ENCODE assay signal across 29 mouse cellular contexts in the genomic region with DNA sequence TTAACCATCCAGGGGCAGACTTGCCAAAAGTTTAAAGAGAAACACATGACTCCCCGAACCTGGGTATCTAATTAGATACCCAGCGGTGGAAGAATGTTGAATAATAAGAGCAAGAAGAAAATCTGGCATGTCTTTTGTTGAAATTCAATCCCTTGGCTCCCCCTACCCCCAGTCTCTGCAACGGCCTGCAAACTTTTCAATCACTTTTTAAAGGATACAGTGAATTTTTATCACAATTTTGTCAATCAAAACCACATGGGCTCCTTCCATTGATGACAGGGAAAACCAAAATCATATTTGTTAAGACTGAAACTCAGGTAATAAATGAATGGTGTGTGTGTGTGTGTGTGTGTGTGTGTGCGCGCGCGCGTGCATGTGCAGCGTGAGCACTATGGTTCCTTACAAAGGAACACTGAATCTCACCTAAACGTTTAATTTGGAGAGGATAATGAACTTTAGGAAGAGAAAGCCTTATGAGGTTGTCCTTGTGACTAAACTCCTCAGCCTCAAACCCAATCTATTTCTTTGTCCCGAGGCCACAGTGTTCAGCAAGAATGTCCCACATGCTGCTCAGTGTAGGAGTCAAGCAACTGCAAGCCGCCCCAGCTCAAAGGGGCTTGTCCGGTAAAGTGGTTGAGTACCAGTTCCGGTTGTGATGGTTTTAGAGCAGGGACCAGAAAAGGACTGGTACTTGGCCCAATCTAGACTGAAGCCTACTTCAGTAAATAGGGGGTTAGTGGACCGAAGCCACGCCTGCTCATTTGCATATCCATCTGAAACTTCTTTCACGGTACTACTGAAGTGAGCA.
A peak's percentile ranks its signal among the peaks of the same experiment; 100 is the strongest.
DNase-seq lines count a peak whose midpoint lies in the region; ATAC-seq and TF ChIP-seq lines count a peak whose summit lies in the region.
"Had no signal": no experiment of that assay in that cellular context is flagged by ENCODE, and none has a peak within 500 bp of the region (broad histone marks: within the 10 kb centered on the region; RNA-seq: fewer than 3 reads in every experiment).

No protein-coding gene starts in this region.

- ATAC-seq in limb, embryonic 14.5 days (ENCODE audit: low FRiP score, low read depth): peak; percentile 34; the same call in 1 of the 2 replicates
- ATAC-seq: activated CD4-positive, CD25-positive, alpha-beta regulatory T cell, adult 4 months; CD4-positive, CD25-positive, alpha-beta regulatory T cell, adult 4 months; forebrain, embryonic 14.5 days; intestine, embryonic 15.5 days; midbrain, embryonic 16.5 days had no signal

- TF ChIP-seq CTCF in CH12.LX (conservative IDR thresholded peaks at IDR 0.05 in 1 of 2, IDR thresholded peaks at IDR 0.05 in 1 of 2; ENCODE audit: low read depth in 2 of 2, low read length in 2 of 2): no peak

- in situ Hi-C loops in CH12.LX (cut with MboI; ENCODE audit: low pct_ligation_motif_present, low pct_unique_long_range_greater_than_20kb, low sequenced_read_pairs): no loop called here

- peaks cover 0 to 12% of the 10 kb centered on the region in 2 experiments; a peak in 2 of 4 replicates for H3K4me1 ChIP-seq in CH12.LX (ENCODE audit: control insufficient read depth in 1 of 2, insufficient read depth in 2 of 2)
- H3K4me1 ChIP-seq in embryonic facial prominence, embryonic 10.5 days: peaks cover 23% of the 10 kb centered on the region
- peaks cover 20% of the 10 kb centered on the region for H3K4me1 ChIP-seq in limb, embryonic 14.5 days (ENCODE audit: control insufficient read depth, insufficient read depth, low read length)
- H3K4me1 ChIP-seq: heart, embryonic 13.5 days; hindbrain, embryonic 15.5 days; intestine, embryonic 15.5 days; liver, embryonic 13.5 days had no signal

- no peak for TF ChIP-seq POLR2A in CH12.LX (IDR thresholded peaks at IDR 0.05; ENCODE audit: low read depth, low read length)
- no peak for TF ChIP-seq POLR2A in limb, embryonic 14.5 days (IDR thresholded peaks at IDR 0.05; ENCODE audit: borderline replicate concordance, extremely low read depth, insufficient read depth, insufficient read length)

- no peaks in the 10 kb centered on the region for H3K9me3 ChIP-seq in CH12.LX (replicated peaks; ENCODE audit: low read length)
- no peaks in the 10 kb centered on the region for H3K9me3 ChIP-seq in embryonic facial prominence, embryonic 10.5 days
- H3K9me3 ChIP-seq in limb, embryonic 14.5 days (ENCODE audit: control insufficient read depth, low read length): no peaks in the 10 kb centered on the region
- H3K9me3 ChIP-seq: heart, embryonic 13.5 days; hindbrain, embryonic 15.5 days; intestine, embryonic 15.5 days; liver, embryonic 13.5 days; midbrain, embryonic 10.5 days had no signal

- H3K36me3 ChIP-seq in CH12.LX (replicated peaks in 1 of 2; ENCODE audit: control insufficient read depth in 1 of 2, insufficient read depth in 1 of 2, low read length in 1 of 2): no peaks in the 10 kb centered on the region
- H3K36me3 ChIP-seq in embryonic facial prominence, embryonic 10.5 days (replicated peaks): no peaks in the 10 kb centered on the region
- H3K36me3 ChIP-seq in limb, embryonic 14.5 days (ENCODE audit: control insufficient read depth, insufficient read depth, low read length): no peaks in the 10 kb centered on the region
- H3K36me3 ChIP-seq: heart, embryonic 13.5 days; hindbrain, embryonic 15.5 days; intestine, embryonic 15.5 days; liver, embryonic 13.5 days; midbrain, embryonic 10.5 days had no signal

- no peaks in the 10 kb centered on the region for H3K79me2 ChIP-seq in CH12.LX (replicated peaks; ENCODE audit: control insufficient read depth, extremely low read depth, insufficient read depth, poor library complexity, severe bottlenecking)

- WGBS in embryonic facial prominence, embryonic 10.5 days: 70% methylated on average over 17 of the region's 17 CpGs
- WGBS in limb, embryonic 14.5 days: 26% methylated on average over 17 of the region's 17 CpGs

- no peak for TF ChIP-seq EP300 in CH12.LX (IDR thresholded peaks at IDR 0.05; ENCODE audit: low read length)

- no peak overlapping the region for H3K27ac ChIP-seq in CH12.LX (ENCODE audit: insufficient read depth, low read depth)
- H3K27ac ChIP-seq in embryonic facial prominence, embryonic 10.5 days (replicated peaks): peak overlapping the region; percentile 79
- peak overlapping the region; percentile 77 for H3K27ac ChIP-seq in limb, embryonic 14.5 days (replicated peaks; ENCODE audit: low read depth, low read length)
- H3K27ac ChIP-seq: heart, embryonic 13.5 days; hindbrain, embryonic 15.5 days; intestine, embryonic 15.5 days; liver, embryonic 13.5 days; midbrain, embryonic 10.5 days; stomach, postnatal 0 days had no signal

- dilution Hi-C loops in CH12.LX (cut with MboI; ENCODE audit: extremely low pct_ligation_motif_present, extremely low pct_unique_long_range_greater_than_20kb, low sequenced_read_pairs): no loop called here

- peak; percentile 39 for DNase-seq in CH12.LX (ENCODE audit: extremely low read depth)
- DNase-seq in embryonic facial prominence, embryonic 10.5 days (ENCODE audit: low spot score): peak; percentile 15
- DNase-seq in forelimb bud, embryonic 11.5 days (ENCODE audit: low read depth, low spot score): peak; percentile 50
- peak; percentile 63 for DNase-seq in limb, embryonic 14.5 days (ENCODE audit: low spot score)
- no peak for DNase-seq in cerebellum, postnatal 25 days
- DNase-seq in kidney, postnatal 4 days: no peak
- DNase-seq in cerebellum, adult 18-20 months: no peak
- DNase-seq: adrenal gland, adult 8-10 months; cerebellum, adult 8-10 months; cerebellum, postnatal 36 days; gastrocnemius, postnatal 10 days; heart, postnatal 10 days; kidney, adult 2 months; kidney, postnatal 36 days; left cerebral cortex, postnatal 4 days; liver, embryonic 13.5 days; lung, postnatal 10 days; right cerebral cortex, postnatal 4 days; thymus, adult 18-20 months; thymus, postnatal 36 days had no signal

- H3K4me3 ChIP-seq in CH12.LX (replicated peaks in 1 of 3; ENCODE audit: low read depth in 2 of 3, low read length in 2 of 3, poor library complexity in 1 of 3): no peak overlapping the region
- no peak overlapping the region for H3K4me3 ChIP-seq in embryonic facial prominence, embryonic 10.5 days
- no peak overlapping the region for H3K4me3 ChIP-seq in limb, embryonic 14.5 days (replicated peaks; ENCODE audit: low read length)
- H3K4me3 ChIP-seq: heart, embryonic 13.5 days; hindbrain, embryonic 15.5 days; intestine, embryonic 15.5 days; liver, embryonic 13.5 days; midbrain, embryonic 10.5 days had no signal

- H3K27me3 ChIP-seq in CH12.LX (replicated peaks): no peaks in the 10 kb centered on the region
- no peaks in the 10 kb centered on the region for H3K27me3 ChIP-seq in embryonic facial prominence, embryonic 10.5 days (replicated peaks; ENCODE audit: low read depth, poor library complexity, severe bottlenecking)
- H3K27me3 ChIP-seq in limb, embryonic 14.5 days (ENCODE audit: control insufficient read depth, insufficient read depth, low read length): no peaks in the 10 kb centered on the region
- H3K27me3 ChIP-seq: heart, embryonic 13.5 days; intestine, embryonic 15.5 days; liver, embryonic 13.5 days had no signal

- no peak for TF ChIP-seq RAD21 in CH12.LX (IDR thresholded peaks at IDR 0.05; ENCODE audit: low read depth, low read length)

- H3K9ac ChIP-seq in CH12.LX (ENCODE audit: insufficient read depth, low read depth): no peak overlapping the region
- no peak overlapping the region for H3K9ac ChIP-seq in limb, embryonic 14.5 days (ENCODE audit: low read depth, low read length, severe bottlenecking)
- H3K9ac ChIP-seq: heart, embryonic 13.5 days; hindbrain, embryonic 15.5 days; intestine, embryonic 15.5 days; liver, embryonic 13.5 days had no signal

- no peak overlapping the region for H3K4me2 ChIP-seq in CH12.LX (ENCODE audit: insufficient read depth, low read depth, poor library complexity, severe bottlenecking)
- H3K4me2 ChIP-seq in limb, embryonic 14.5 days (replicated peaks; ENCODE audit: low read depth, low read length, severe bottlenecking): peak overlapping the region; percentile 32
- H3K4me2 ChIP-seq: heart, embryonic 13.5 days; hindbrain, embryonic 15.5 days; intestine, embryonic 15.5 days; liver, embryonic 13.5 days had no signal

TF ChIP-seq in CH12.LX, 34 proteins besides CTCF, POLR2A, EP300 and RAD21:
- no peak for TF ChIP-seq SIN3A (IDR thresholded peaks at IDR 0.05; ENCODE audit: low read length)
- TF ChIP-seq USF2 (conservative IDR thresholded peaks at IDR 0.05; ENCODE audit: low read depth, low read length): no peak
- TF ChIP-seq ETS1 (conservative IDR thresholded peaks at IDR 0.05; ENCODE audit: low read depth, low read length): no peak
- no peak for TF ChIP-seq MXI1 (IDR thresholded peaks at IDR 0.05; ENCODE audit: low read depth, low read length)
- no peak for TF ChIP-seq NELFE (IDR thresholded peaks at IDR 0.05; ENCODE audit: low read depth, low read length)
- no peak for TF ChIP-seq POLR2AphosphoS2 (IDR thresholded peaks at IDR 0.05; ENCODE audit: low read depth, low read length)
- no peak for TF ChIP-seq HCFC1 (IDR thresholded peaks at IDR 0.05; ENCODE audit: low read depth, low read length)
- TF ChIP-seq BHLHE40 (IDR thresholded peaks at IDR 0.05; ENCODE audit: low read depth, low read length): no peak

Comparison
In these comparisons a context has a peak if more than half of its experiments do, and no peak if none do; other contexts are left out.
1. DNase-seq: peak in CH12.LX (single experiment), embryonic facial prominence, embryonic 10.5 days (single experiment), forelimb bud, embryonic 11.5 days (single experiment) and limb, embryonic 14.5 days (single experiment); none in cerebellum, postnatal 25 days (0 of 2), kidney, postnatal 4 days (0 of 2) and cerebellum, adult 18-20 months (0 of 2).